Mouse (Mus musculus) left cerebral cortex, postnatal 4 days (tissue): ENCODE results near the gene Vps35l. TPM values are rescaled to one million over a fixed set of nuclear protein-coding genes. Genes with fewer than 3 reads are reported as not detected.
A peak's percentile ranks its signal among the peaks of the same experiment; 100 is the strongest.

Experiments used
- DNase-seq: peaks from one replicate; pipeline ENCODE4 v3.0.0-alpha.2; 2022
- intact Hi-C: fragments of 180-260 bp; cut with DNase I; formaldehyde crosslinking; loops from one replicate; pipeline ENCODE4 v1.15.1; 2025
- total RNA-seq, 2 experiments: library from RNA; stranded (reverse); gene quantifications; 2 replicates each; pipeline ENCODE4 v1.2.3; 2021

The Vps35l gene
- total RNA-seq, 2 experiments from 2014 or later, result 84.4 to 85.7 TPM

- no peak for DNase-seq
- intact Hi-C loops, result no loop called here
Measured at GRCm38 (mm10) chr7:118811407-118812106, 71.5 kb downstream of the Vps35l start.

DNA sequence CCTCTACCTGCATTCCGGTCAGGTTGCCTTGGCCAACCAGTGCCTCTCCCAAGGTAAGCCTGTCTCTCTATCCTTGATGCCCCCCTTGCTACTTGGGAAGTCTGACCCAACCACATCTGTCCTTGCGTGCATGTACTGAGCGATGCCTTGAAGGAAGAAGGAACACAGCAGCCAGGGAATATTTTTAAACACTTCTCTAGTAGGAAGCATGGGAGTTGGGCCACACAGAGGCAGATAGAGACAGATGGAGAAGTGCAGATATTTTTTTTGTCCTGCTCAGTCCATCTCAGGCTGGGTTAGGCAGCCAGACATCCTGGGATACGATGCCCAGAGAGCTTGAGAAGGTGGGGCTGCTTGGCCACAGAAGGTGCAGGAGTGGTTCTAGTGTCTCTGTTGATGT is 73.6 kb downstream of the Vps35l start:
- intact Hi-C loops, result no loop called here
- no peak for DNase-seq

- intact Hi-C loops, result no loop called here
- no peak for DNase-seq
Measured at GRCm38 (mm10) chr7:118816275-118816674, 76.2 kb downstream of the Vps35l start.

- DNase-seq, result no peak
- intact Hi-C loops, result no loop called here
Measured at GRCm38 (mm10) chr7:118817741-118818140, 77.7 kb downstream of the Vps35l start.

- intact Hi-C loops, result no loop called here
- DNase-seq, result no peak
Measured at GRCm38 (mm10) chr7:118819666-118820065, 79.6 kb downstream of the Vps35l start.

DNA sequence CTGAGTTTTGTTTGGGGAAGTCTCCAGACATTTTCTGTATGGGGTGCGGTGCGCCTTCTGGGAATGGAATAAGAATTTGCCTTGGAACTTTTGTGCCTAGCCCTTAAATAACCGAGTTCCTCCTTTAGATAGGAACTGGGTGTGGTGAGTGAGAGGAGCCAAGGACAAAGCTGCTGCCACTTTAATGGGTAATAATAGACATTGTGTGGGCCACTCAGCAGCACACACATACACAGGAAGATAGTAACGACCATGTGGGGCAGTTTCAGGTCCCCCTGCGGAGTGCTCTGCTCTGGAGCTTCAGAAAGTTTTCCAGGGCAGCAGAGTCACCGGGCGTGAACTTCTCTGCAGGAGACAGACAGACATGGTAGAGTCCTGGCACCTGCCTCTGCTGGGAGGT is 81.3 kb downstream of the Vps35l start:
- intact Hi-C loops, result no loop called here
- no peak for DNase-seq

GRCm38 (mm10) chr7:118821887-118822556 is 82.0 kb downstream of the Vps35l start:
- no peak for DNase-seq
- intact Hi-C loops, result no loop called here

DNA sequence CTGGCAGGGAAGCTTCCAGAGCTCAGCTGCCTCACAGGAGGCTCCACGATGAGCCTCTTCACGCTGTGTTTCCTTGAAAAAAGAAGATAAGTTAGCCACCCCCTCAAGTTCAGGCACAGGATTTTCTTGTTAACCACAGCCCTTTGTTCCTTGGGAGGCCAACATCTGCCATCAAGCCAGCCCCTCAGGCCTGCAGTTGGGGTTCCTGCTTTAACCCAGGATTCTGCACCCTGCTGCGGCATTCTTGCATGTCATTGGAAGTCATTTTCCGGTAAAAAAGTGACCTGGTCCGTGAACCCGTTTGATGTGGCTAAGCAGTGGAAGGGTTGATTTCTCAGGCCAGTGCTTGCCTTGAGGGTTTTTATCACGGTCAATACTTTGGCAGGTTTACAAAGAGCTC is 84.4 kb downstream of the Vps35l start:
- no peak for DNase-seq
- intact Hi-C loops, result no loop called here

GRCm38 (mm10) chr7:118827975-118828416 is 88.0 kb downstream of the Vps35l start:
- intact Hi-C loops, result no loop called here
- no peak for DNase-seq

GRCm38 (mm10) chr7:118837901-118838300 is 97.9 kb downstream of the Vps35l start:
- DNase-seq, result no peak
- intact Hi-C loops, result no loop called here

DNA sequence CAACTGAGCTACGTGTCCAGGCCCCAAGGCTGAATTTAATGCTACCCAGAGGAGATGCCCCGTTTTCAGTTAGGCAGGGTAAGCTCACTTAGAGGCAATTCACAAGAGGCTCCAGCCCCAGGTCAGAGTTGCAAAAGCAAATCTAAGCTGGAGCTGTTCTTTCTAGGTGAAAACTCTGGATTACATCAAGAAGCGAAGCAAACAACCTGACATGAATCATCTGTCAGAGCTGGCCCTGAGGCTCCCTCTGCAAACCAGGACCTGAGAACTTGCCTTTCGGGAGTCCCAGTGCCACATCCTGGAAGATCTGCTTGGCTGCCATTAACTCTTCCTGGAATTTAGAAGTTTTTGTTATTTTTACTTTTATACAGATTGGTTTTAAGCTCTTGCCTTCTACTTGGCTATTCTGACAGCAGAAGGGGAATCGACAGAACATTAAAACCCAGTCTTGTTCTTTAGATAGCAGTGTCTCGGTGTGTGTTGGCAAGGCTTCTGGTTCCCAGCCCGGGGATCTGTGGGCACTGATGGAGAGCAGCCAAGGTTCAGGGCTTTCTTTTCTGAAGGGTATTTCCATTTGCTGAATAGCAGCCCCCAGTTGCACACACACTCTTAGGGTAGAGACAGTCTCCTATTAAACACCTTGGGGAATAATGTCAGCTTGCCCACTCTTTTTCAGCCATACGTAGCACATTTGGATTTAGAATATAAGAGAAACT is 101.2 kb downstream of the Vps35l start:
- intact Hi-C loops, result no loop called here
- DNase-seq, result peak; percentile 63

GRCm38 (mm10) chr7:118841796-118842195 is 101.8 kb downstream of the Vps35l start:
- DNase-seq, result no peak
- intact Hi-C loops, result no loop called here

GRCm38 (mm10) chr7:118842938-118843337 is 102.9 kb downstream of the Vps35l start:
- intact Hi-C loops, result no loop called here
- no peak for DNase-seq

GRCm38 (mm10) chr7:118845141-118845540 is 105.1 kb downstream of the Vps35l start:
- intact Hi-C loops, result no loop called here
- no peak for DNase-seq

DNA sequence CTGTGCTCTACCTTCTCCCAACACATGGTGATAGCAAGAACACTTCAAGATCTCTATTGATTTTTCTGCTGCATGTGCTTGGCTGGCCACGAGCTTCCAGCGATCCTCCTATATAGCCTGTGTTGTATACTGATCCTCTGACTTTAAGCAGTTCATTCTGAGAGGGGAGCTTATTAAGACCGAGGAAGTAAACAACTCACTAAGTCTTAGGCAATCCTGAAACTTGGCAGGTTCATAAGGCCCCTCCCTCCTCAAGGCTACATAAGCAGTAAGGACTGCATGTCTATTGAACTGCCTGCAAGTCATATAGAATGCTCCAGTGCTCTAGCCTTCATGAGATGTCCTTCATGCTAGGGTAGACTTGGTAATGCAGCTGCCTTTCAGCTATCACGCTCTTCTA is 106.3 kb downstream of the Vps35l start:
- intact Hi-C loops, result no loop called here
- DNase-seq, result no peak

DNA sequence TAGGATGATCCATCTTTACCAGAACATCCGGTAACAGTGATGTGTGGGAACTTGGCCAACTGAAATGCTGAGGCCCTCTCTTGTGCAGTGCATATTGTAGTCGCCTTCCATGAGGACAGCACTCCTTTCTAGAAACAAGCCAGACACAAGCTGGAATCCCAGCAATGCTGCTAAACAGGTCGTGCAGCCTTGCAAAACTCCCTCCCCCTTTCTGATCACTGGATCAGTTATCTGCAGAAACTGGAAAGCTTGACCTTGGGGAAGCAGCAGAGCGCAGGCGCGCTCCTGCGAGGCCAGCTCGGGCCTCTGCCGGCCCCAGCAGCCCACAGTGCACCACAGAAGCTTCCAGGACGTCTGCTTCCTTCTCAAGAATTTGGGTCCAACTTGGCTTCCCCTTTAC is 108.8 kb downstream of the Vps35l start:
- no peak for DNase-seq
- intact Hi-C loops, result no loop called here

- DNase-seq, result no peak
- intact Hi-C loops, result no loop called here
Measured at GRCm38 (mm10) chr7:118849543-118850250, 109.7 kb downstream of the Vps35l start.

- intact Hi-C loops, result no loop called here
- no peak for DNase-seq
Measured at GRCm38 (mm10) chr7:118850676-118851290, 110.8 kb downstream of the Vps35l start.

DNA sequence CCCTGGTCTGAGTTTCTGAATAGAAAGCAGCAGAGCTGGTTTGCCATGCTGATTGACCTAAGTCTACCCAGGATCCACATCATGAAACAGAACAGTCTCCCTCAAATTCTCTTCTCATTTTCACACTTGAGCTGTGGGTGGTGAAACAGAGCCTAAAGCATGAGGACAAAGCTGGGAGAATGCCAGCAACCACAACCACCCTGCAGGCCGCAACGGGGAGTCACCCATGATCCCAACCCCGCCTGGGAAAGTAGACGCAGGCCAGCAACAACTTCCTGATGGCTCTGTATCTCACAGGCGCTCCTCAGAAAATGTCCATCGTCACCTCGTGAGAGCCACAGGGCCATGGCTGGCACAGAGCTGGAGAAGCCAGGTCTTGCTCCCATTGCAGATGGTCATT is 111.5 kb downstream of the Vps35l start:
- no peak for DNase-seq
- intact Hi-C loops, result no loop called here

GRCm38 (mm10) chr7:118852611-118853010 is 112.6 kb downstream of the Vps35l start:
- intact Hi-C loops, result no loop called here
- no peak for DNase-seq

DNA sequence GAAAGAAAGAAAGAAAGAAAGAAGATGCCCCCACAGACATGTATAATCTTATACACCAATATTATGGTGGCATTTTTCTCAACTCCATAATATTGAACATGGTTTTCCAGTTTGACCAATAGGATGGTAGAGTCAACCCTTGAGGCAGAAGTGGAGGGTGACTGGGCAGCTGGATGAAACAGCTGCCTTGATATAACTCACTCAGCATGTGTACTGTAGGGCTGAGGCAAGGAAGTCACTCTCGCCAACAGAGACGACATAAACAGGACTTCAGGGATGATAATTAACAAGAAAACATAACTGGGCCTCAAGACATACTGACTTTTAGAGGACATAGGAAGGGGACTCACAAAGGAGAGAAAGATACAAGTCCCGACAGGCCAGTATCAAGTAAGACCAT is 114.6 kb downstream of the Vps35l start:
- intact Hi-C loops, result loop anchor here (5.0 kb wide), 1 partner anchor 138 kb away; no protein-coding TSS in a partner anchor
- no peak for DNase-seq
